Mouse (Mus musculus) telencephalon, adult 2 months (tissue): ENCODE measurements around the gene Tfap2c.

Source experiments
- DNase-seq: peaks from one replicate; pipeline ENCODE4 v3.0.0-alpha.2; 2011; ENCODE audit warnings: low read depth, low spot score

The Tfap2c gene

DNA sequence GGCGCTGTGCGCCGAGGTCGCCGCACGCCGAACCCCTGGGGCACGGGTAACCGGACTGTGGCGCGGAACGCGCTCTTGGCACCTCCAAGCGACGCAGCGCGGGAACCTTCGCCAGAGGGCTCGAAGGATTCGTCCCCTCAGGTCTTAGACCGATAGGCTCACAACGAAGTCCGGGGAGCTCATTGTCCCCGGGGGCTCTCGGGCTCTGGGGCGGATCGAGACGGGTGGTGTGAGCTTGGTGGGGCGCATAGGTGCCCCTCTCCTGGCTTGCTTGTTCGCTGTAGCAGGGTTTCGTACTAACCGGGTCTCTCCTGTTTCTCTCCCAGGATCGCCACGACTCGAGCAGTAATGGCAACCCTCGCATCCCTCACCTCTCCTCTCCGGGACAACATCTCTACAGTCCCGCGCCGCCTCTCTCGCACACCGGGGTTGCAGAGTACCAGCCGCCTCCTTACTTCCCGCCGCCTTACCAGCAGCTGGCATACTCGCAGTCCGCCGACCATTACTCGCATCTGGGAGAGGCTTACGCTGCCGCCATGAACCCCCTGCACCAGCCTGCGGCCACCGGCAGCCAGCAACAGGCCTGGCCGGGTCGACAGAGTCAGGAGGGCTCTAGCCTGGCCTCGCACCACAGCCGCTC lies 1.8 kb downstream of the Tfap2c start:
- DNase-seq: no peak

DNA sequence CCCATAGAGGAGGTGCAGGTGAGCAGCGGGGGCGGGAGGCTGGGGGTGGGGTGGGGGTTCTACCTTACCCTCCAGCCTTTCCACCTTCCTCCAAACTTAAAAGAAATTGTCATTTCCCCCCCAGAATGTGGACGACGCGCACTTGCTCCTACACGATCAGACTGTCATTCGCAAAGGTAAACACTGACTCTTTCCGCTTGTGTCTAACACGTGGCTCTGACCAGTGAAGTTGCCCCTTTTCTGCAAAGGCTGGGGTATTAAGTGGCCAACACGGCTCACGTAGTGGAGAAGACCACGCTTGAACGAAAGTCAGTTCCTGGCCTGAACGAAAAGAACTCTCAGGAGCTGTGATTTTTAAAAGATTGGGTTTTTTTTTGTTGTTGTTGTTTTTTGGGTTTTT lies 2.5 kb downstream of the Tfap2c start:
- no peak for DNase-seq

DNA sequence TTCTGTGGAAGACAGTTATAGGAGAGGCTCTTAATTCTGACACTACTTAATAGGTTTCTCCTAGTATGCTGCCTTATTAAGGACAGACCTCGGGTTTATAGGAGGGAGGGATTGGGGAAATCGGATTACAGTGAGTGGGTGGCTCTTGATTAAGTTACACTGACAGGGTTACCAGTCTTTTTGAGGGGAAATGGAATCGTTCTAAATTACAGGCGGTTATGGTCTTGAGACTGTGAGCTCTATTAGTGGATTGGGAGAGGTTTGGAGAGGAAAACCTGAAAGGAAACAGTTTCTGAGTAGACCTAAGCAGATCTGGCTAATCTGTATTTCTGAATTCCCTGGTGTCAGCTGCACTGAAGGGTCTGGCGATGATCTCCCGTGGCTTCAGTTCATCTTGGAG lies 3.3 kb downstream of the Tfap2c start:
- no peak for DNase-seq

- DNase-seq: no peak
Measured at GRCm38 (mm10) chr2:172554211-172554610, 4.8 kb downstream of the Tfap2c start.

DNA sequence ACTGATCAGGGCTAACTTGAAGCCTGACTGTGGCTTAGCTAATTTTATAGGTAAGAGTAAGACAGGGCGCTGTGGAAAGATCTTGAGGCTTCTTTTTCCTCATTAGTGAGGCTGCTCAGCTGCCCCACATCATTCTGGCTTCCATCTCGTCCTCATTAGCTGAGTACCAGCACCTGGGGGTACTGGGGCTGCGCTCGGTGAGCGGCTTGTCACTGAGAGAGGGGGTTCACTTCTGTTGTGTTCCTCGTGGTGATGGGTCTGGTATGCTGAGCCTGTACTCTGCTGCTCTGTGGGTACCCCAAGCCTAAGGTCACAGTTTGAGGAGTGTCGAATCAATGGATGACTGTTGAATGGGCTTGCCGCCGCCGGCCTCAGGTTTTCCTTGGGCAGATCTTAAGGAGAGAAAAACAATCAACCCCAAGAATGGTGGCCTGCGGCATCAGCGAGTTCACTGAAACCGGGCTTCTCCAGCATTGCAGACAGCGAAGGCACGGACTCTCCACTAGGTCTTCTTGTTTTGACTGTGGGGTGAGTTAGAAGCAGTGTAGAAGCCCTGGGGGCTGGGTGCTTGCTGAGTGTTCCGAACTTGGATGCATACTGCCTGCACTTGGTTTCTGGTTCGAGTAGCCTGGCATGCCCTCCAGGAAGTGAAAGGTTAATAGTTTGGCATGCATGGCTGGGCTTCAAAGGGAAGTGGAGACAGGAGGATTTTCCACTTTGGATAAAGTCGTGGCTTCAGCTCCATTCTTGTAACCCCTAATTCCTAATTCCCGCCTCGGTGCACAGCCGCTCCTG lies 9.5 kb downstream of the Tfap2c start:
- no peak for DNase-seq

DNA sequence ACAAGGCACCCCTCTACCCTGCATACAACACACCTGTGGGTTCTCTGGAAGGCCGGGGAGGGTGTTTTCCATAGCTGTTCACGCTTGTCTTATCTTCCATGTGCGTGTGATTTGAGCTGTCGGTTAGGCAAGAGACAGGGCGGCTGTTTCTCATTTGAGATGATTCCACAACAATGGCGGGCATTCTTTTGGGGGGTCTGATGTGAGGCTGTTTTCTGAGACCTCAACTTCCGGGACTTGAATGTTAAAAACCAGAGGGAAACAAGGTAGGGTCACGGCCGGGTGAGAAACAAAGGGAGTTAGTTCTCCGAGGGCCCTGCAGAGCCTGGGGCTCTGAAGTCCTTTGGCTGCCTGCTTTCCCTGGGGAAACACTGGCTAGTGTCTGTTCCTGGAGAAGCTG lies 11.6 kb downstream of the Tfap2c start:
- no peak for DNase-seq

- DNase-seq: no peak
Measured at GRCm38 (mm10) chr2:172567835-172568234, 18.4 kb downstream of the Tfap2c start.

DNA sequence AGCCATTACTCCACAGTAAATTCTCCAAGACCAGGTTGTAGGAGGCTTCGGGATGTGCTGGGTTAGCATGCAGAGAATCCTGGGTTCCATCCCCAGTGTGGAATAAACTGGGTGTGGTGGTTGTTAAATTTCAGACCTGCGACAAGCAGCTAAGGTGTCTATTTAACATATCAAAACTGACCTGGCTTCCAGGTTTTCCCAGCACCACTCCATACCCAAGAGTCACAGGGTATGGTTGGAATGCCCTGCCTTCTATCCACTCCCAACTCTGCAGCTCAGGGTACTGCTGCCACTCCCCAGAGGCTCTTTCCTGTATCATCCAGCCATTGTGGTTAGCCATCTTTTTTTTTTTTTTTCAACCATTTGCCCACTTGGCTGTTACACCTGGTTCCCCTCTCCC lies 19.1 kb downstream of the Tfap2c start:
- no peak for DNase-seq

- no peak for DNase-seq
Measured at GRCm38 (mm10) chr2:172577196-172577766, 27.9 kb downstream of the Tfap2c start.

- no peak for DNase-seq
Measured at GRCm38 (mm10) chr2:172579221-172579620, 29.8 kb downstream of the Tfap2c start.

DNA sequence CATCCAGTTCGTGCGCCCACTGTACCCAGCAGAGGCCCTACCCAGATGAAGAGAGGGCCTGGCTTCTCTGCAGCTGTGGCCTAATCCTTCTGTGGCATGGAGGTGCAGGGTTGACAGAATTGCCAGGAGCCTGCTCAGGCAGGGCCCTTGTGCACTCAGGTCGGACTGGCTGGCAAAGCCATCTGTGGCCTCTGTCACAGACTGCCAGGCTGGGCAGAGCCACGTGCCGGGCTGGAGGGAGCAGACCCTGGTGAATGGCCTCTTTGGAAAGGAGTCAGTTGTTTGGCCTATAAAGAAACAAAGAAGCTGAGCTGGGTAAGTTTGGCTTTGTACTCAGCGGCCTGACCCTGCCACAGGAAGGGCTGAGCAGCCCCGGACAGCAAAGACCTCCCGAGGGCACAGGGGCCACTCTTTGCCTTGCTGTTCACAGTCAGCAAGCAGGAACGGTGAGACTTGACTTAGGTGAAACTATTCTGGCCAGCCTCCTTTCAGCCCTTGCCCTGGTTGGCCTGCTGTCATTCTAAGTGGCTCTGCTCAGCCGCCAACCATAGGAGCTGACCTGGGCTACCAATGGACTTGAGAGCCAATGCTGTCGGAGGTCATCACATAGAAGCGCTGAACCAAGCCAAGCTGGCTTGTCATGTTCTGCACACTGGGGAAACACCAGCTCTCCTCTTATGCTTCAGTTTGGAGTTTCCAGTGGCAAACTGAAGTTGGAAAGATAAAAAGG lies 31.3 kb downstream of the Tfap2c start:
- DNase-seq: no peak

DNA sequence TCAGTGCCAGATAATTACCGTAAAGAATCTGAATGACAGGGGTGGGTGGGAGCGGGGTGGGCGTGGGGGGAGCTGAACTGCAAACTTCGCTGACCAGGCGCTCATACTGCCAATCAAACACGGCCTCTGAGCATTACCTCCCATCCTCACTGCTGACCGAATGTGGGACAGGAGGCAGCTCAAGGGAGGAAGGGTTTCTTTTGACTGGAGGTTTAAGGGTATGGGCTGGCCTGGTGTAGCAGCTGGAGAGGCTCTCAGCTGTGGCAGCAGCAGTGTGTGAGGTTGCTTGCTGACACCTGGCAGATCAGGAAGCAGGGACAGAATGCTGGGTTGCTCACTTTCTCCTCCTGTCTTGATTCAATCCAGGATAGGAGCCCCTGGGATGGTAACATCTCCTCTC lies 33.9 kb downstream of the Tfap2c start:
- no peak for DNase-seq

GRCm38 (mm10) chr2:172585329-172585728 lies 35.9 kb downstream of the Tfap2c start:
- DNase-seq: no peak

DNA sequence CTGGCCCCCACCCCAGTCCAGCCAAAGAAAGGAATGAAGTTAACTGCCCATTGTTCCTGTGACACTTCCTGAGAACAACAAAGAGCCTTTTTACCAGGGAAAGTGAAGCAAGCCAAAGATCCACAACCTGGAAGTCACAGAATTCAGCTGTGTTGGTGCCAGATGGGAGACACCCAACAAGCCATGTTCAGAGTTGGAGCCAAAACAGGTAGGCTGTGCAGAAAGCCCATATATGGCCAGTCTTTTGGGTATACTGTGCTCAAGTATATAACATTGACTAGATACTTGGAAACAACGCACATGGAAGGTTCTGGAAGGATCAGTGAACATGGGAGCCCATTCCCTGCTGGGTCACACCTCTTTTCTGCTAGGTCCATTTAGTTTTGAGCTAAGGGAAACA lies 39.7 kb downstream of the Tfap2c start:
- DNase-seq: no peak

GRCm38 (mm10) chr2:172590839-172591238 lies 41.4 kb downstream of the Tfap2c start:
- no peak for DNase-seq

DNA sequence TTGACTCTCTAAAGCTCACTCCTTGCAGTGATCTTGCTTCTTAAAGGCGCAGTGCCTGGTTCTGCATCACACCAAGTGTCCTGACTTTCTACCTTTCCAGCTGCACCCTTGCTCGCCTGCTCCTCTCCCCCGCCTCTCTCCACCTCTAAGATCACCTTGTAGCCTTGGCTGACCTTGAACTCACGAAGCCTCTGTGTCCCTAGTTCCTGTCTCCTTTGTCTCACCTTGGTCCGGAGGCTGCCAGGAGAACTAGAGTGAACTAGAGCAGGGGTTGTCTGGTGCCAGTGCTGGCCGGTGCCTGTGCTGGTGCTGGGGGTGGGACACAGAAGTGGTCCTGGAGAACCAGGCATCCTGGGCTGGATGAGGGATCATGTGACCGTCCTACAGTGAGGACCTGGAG lies 44.9 kb downstream of the Tfap2c start:
- DNase-seq: no peak

DNA sequence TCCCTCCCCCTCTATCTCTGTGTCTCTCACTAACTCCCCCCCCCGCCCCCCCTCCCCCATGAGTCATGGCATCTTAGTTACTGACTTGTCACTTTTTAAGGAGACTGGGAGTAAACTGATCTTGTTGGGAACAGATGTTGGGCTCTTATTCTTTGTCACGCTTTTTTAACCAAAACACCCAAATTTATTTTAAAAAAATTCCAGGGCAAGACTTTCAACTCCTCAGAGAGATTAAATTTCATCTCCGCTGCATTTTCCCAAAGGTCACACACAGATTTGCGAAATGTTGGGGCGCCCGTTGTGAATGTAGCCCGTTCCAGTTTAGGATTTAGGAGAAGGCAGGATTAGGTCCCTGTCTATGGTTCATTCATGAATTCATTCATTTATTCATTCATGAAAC lies 47.7 kb downstream of the Tfap2c start:
- no peak for DNase-seq

DNA sequence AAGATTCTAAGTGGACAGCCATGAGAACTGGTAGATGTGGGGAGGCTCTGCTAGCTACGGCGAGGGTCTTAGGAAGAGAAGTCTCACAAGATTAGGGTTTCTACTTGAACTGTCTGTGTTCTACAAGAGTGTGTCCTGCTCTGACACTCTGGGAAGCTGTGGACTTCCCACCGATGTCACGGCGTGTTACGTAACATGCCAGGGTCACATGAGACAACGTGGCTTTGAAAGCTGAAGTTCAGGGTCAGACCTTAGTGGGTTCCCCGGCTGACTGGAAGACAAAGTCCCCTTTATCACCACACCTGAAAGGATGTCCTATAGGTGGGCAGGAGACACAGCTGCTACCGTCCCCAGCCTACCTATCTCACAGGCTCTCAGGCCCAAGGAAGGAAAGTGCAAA lies 48.5 kb downstream of the Tfap2c start:
- DNase-seq: no peak

- DNase-seq: no peak
Measured at GRCm38 (mm10) chr2:172604625-172605024, 55.2 kb downstream of the Tfap2c start.

GRCm38 (mm10) chr2:172605642-172606041 lies 56.2 kb downstream of the Tfap2c start:
- DNase-seq: no peak

- DNase-seq: no peak
Measured at GRCm38 (mm10) chr2:172607710-172608109, 58.3 kb downstream of the Tfap2c start.
